Mouse (Mus musculus) right cerebral cortex, postnatal 4 days (tissue): ENCODE measurements around the gene Dhx8.

Source experiments
- DNase-seq: peaks from one replicate; pipeline ENCODE4 v3.0.0-alpha.2; 2022

The Dhx8 gene

DNA sequence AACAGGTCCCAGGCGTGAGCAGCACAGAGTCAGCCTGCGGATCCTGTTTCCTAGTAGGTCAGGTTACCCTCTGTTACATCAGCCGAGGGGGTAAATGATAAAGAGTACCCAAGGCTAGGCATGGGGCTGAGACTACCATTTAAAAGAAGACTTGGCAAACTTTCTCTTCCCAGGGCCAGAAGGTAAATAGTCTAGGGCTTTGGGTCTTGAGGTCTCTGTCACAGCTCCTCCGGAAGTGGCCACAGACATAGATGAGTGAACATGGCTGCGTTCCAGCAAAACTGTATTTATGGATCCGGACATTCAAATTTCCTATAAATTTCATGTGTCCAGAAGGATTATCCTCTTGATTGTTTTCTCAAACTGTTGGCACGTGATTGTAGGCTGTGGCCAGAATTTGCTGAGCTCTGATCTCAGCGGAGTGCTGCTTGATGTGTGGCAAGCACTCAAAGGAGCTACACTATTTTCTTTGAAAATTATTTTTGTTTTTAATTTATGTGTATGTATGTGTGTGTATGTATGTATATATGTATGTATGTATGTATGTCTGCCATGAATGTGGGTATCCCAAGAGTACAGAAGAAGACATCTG, 72.5 kb downstream of the Dhx8 start:
- no peak for DNase-seq

DNA sequence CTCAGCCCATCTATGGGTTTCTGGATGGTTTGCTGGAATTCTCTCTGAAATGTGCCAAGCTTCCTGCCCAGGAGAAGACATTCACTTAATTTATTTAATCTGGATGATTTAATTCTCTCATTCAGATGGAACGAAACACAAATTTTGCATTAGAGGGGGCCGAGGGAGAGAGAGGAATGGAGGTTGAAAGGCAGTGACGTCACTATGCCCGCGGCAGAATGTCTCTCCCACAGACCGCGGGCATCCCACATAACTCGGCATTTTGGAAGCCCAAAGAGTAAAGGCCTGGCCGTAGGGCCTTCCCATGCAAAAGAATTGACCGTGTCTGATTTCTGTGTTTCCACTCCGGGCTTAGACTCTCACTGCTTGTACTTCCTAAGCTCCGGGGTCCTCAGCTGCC, 74.0 kb downstream of the Dhx8 start:
- no peak for DNase-seq

DNA sequence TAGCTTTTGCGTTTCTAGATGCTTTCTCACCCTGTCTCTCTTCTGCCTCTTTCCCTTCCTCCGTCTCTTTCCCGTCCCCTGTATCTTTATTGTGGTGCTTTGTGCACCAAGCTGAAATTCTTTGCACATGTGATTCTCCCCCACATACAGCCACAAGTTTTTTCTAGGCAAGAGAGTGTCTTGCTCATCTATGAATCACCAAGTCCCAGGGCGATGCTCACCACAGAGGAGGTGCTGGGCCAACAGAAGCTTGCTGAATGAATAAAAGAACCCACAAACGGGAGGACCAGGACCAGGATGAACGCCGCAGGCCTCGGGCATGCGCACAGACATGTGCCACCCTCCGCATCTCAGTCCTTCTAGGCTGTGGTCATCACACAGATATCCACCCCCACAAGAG, 74.5 kb downstream of the Dhx8 start:
- DNase-seq, result no peak

DNA sequence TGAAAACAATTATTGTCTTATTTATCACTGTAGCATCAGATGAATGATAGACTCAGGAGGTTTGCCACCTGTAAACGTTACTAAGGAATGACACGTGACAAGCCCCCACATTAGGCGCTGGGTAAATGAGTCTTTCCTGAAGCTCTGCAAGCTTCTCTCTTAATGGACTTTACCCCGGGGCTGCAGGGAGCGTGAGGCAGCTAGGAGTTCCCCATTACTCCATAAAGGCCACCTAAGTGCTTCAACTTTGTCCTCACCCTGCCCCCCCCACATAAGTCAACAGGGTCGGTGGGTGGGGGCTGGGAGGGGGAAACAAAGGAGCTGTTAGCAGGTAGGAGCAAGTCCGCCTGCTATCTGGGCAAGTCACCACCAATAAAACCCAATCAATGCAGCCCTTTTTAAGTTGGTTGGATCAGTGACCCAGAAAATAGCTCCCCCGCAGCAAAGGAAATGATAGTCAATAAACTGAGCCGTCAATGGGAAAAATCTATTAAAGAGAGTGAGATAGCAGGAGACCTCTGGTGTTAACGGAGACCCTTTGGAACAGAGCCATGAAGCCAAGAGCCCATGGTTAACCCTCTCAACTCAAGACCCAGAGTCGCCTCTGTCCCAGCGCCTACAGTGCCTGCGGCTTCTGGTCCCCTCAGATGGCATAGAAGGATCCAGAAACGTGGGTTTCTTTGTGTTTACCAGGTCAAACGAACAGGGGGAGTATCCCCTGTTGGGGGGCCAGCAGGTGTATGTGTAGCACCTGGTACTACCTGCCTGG, 76.5 kb downstream of the Dhx8 start:
- no peak for DNase-seq

DNA sequence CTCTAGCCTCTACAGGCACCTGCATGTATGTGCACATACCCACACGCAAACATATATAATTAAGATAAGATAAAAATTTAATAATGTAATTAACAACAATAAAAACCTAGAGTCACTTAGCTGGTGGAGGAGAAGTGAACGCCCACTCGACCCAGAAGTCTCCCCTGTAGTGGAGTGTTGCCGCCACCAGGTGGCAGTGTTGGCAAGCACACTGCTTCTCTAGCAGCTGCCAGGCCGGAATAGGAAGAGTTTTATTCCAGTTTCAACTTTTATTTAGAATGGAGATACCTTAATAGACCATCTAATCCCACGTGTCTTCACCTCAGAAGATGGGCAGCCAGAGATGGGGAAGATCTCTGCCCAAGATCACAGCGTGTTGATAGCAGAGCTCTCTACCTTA, 80.5 kb downstream of the Dhx8 start:
- peak; percentile 84 for DNase-seq

DNA sequence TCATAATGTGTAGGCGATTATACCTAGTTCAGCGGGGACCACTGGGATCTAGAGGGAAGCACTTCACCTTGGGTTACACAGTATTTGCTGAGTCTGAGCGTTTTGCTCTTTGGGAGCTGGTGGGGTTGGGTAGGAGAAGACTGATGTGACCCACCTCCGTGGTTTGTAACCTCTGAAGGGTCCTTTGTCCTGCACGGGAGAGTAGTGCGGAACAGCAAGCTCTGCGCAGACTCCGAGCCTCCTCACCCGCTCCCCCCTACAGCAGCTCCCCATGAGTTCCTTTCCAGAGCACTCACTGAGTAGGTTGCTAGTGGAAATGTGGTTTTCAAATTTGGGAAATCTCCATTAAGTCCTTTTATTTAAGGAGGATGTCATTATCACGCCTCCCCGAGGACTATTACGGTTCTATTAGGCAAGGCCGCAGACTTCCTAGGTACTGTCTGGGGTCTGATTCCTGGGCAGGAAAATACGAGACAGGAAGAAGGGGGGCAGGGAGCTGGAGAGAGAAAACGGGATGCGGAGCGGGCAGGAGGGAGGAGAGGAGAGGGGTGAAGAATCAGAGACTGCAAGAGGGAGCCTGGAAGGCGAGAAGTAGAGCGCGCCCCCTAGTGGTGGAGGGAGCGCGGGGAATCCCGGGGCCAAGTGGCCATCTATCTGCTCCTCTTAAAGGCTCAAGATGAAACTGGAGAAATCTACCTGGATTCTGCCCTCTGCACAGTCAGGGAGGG, 81.8 kb downstream of the Dhx8 start:
- DNase-seq, result peak; percentile 88

DNA sequence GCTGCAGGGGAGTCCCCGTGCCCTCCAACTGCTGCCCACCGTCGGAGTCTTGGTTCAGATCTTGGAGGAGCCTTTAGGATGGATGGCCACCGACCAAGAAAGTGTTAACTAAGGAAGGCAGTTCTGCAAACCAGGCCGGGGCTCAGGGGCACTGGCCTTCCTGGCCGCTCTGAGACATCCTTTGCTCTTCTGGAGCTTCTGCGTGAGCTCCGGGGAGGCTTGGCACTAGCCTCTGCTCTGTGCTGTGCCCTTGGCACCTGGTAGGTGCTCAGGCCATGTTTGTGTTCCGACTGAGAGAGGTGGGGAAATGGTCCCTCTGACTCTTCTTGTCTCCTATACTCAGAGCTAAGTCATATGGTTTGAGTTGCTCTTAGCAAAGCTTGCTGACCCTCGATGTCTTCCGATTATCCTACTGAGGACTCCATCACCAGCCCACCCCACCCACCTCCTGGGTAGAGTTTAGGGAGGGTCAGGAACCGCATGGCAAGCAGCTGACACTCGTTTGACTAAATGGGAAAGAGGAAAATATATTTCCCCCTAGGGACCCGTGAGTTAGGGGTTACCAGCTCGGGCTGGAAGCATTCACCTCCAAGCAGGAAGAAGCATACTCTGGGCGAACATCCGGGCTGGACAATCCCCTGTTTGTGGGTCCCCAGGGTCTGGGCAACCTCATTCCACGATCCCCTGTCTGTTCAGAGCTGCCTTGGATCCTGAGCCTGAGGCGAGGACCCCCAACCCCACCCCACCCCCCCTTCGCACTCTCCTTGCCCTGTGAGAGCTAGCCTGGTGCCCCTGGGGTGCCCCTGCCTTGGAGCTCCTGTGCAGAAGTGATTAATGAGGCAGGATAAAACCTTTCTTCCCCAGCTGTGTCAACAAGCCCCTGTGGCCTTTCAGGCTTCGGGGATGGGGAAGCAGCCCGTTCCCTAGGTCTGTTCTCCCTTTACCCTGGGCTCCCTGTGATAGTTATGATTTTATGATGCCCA, 82.7 kb downstream of the Dhx8 start:
- no peak for DNase-seq
